Mouse (Mus musculus) erythroblast, embryonic 14.5 days (primary cell): Measurements from ENCODE around the gene Olfr1307. TPM values are rescaled to one million over a fixed set of nuclear protein-coding genes. Genes with fewer than 3 reads are reported as not detected.

ENCODE experiments used
- H3K27me3 ChIP-seq: 2 replicates; pipeline ENCODE4 v1.6.1; 2012; ENCODE audit warnings: inconsistent platforms; ENCODE audit not compliant: control insufficient read depth
- H3K36me3 ChIP-seq: 2 replicates; pipeline ENCODE4 v1.6.1; 2012; ENCODE audit warnings: mild to moderate bottlenecking, inconsistent platforms; ENCODE audit not compliant: control insufficient read depth
- H3K4me1 ChIP-seq: 2 replicates; pipeline ENCODE4 v1.6.1; 2012; ENCODE audit warnings: inconsistent platforms; ENCODE audit not compliant: control insufficient read depth
- H3K4me3 ChIP-seq: replicated peaks from 2 replicates; pipeline ENCODE3; 2012; ENCODE audit warnings: moderate library complexity, mild to moderate bottlenecking, inconsistent platforms
- H3K9me3 ChIP-seq: 2 replicates; pipeline ENCODE4 v1.6.1; 2012; ENCODE audit warnings: low read length, inconsistent platforms, mixed read lengths; ENCODE audit not compliant: control insufficient read depth
- GATA1 ChIP-seq: IDR thresholded peaks from 2 replicates; pipeline ENCODE4 v1.6.1; 2012; ENCODE audit warnings: low read length, inconsistent platforms, mixed read lengths
- TAL1 ChIP-seq: IDR thresholded peaks from 3 replicates; pipeline ENCODE4 v1.6.1; 2012; ENCODE audit warnings: low read length, inconsistent platforms, mixed read lengths
- polyA plus RNA-seq: library from polyadenylated mRNA; stranded (reverse); fragments of >175 nt; gene quantifications from 2 replicates; pipeline ENCODE4 v1.2.3, GENCODE M21; 2012

Gene Olfr1307
- polyA plus RNA-seq: not detected in 2 replicates

- Histone ChIP-seq H3K4me1 (no peaks in the 10 kb centered on the region), H3K9me3 (no peaks in the 10 kb centered on the region), H3K27me3 (no peaks in the 10 kb centered on the region), H3K4me3 (no peak within 1 kb of the TSS), H3K36me3 (no peaks in the 10 kb centered on the region)
- TF ChIP-seq TAL1 (no peak), GATA1 (no peak)
These were observed at the start of gene Olfr1307 for GRCm38 (mm10) chr2:111949340-111949739. TSS of gene Olfr1307 (minus strand) at chr2:111949440.

- Histone ChIP-seq H3K9me3 (0 out of 2 replicates have a peak, but pooled peaks cover 3% of the 10 kb centered on the region), H3K4me3 (no peak within 1 kb of the TSS), H3K36me3 (no peaks in the 10 kb centered on the region), H3K27me3 (no peaks in the 10 kb centered on the region), H3K4me1 (no peaks in the 10 kb centered on the region)
- TF ChIP-seq TAL1: no peak
- TF ChIP-seq GATA1: no peak
These were observed 40.9 kb upstream of the Olfr1307 start, which contains the start of gene Olfr1309 for GRCm38 (mm10) chr2:111990181-111990580. TSS of gene Olfr1309 (minus strand) at chr2:111990281.

- H3K27me3 ChIP-seq: no peaks in the 10 kb centered on the region
- H3K4me1 ChIP-seq: no peaks in the 10 kb centered on the region
- peaks cover 5% of the 10 kb centered on the region; the same call in 1 of the 2 replicates for H3K9me3 ChIP-seq
- TF ChIP-seq GATA1 (no peak), TAL1 (no peak)
- H3K36me3 ChIP-seq: no peaks in the 10 kb centered on the region
- no peak within 1 kb of the TSS for H3K4me3 ChIP-seq
These were observed 15.6 kb upstream of the Olfr1307 start, which contains the start of gene Olfr1308 for GRCm38 (mm10) chr2:111964844-111965243. TSS of gene Olfr1308 (minus strand) at chr2:111964944.

GRCm38 (mm10) chr2:111916171-111916570 is 33.1 kb downstream of the Olfr1307 start, which contains the start of gene Olfr1306:
TSS of gene Olfr1306 (minus strand) at chr2:111916271.
- no peak within 1 kb of the TSS for H3K4me3 ChIP-seq
- 0 out of 2 replicates have a peak, but pooled peaks cover 2% of the 10 kb centered on the region for H3K9me3 ChIP-seq
- no peaks in the 10 kb centered on the region for H3K27me3 ChIP-seq
- no peaks in the 10 kb centered on the region for H3K36me3 ChIP-seq
- H3K4me1 ChIP-seq: no peaks in the 10 kb centered on the region
- TF ChIP-seq GATA1: no peak
- no peak for TF ChIP-seq TAL1

Other genes with a start within 250 kb of the Olfr1307 start
- gene Olfr1301, start 198.4 kb downstream of the Olfr1307 start, polyA plus RNA-seq: not detected in 2 replicates
- gene Olfr1302, start 172.0 kb downstream of the Olfr1307 start, polyA plus RNA-seq: not detected in 2 replicates
- not detected in 2 replicates for gene Olfr1303, start 129.1 kb downstream of the Olfr1307 start, polyA plus RNA-seq
- gene Olfr1305, start 72.3 kb downstream of the Olfr1307 start, polyA plus RNA-seq: not detected in 2 replicates
- gene Olfr1306, start 33.2 kb downstream of the Olfr1307 start, polyA plus RNA-seq: not detected in 2 replicates
- gene Olfr1308, start 15.5 kb upstream of the Olfr1307 start, polyA plus RNA-seq: not detected in 2 replicates
- gene Olfr1309, start 40.8 kb upstream of the Olfr1307 start, polyA plus RNA-seq: not detected in 2 replicates
- gene Olfr1310, start 63.3 kb upstream of the Olfr1307 start, polyA plus RNA-seq: not detected in 2 replicates
- not detected in 2 replicates for gene Olfr1311, start 75.0 kb upstream of the Olfr1307 start, polyA plus RNA-seq
- gene Olfr1312, start 100.8 kb upstream of the Olfr1307 start, polyA plus RNA-seq: not detected in 2 replicates
- gene Olfr1313, start 128.4 kb upstream of the Olfr1307 start, polyA plus RNA-seq: not detected in 2 replicates
- not detected in 2 replicates for gene Olfr1314, start 147.3 kb upstream of the Olfr1307 start, polyA plus RNA-seq
- not detected in 2 replicates for gene Olfr1315-ps1, start 166.0 kb upstream of the Olfr1307 start, polyA plus RNA-seq
- not detected in 2 replicates for gene Olfr1316, start 185.5 kb upstream of the Olfr1307 start, polyA plus RNA-seq
- 0.03 TPM in 1 of 2 replicates, not detected in the other for gene Olfr1317, start 190.9 kb upstream of the Olfr1307 start, polyA plus RNA-seq
- gene Olfr1318, start 204.8 kb upstream of the Olfr1307 start, polyA plus RNA-seq: 0.03 TPM in 1 of 2 replicates, not detected in the other